Mouse (Mus musculus) CH12.LX (cell line): ENCODE measurements around the gene Endod1. TPM values are rescaled to one million over a fixed set of nuclear protein-coding genes. Genes with fewer than 3 reads are reported as not detected.

Source experiments
- DNase-seq: peaks from one replicate; pipeline ENCODE4 v3.0.0-alpha.2; 2013; ENCODE audit errors: extremely low read depth
- H3K27ac ChIP-seq: 2 replicates; pipeline ENCODE4 v1.5.1; 2012; ENCODE audit warnings: low read depth, mild to moderate bottlenecking, control low read depth, moderate library complexity; ENCODE audit not compliant: insufficient read depth
- H3K27me3 ChIP-seq: replicated peaks from 2 replicates; pipeline ENCODE3; 2012; ENCODE audit warnings: inconsistent platforms
- H3K36me3 ChIP-seq, 2 experiments: replicated peaks in 1 of 2; 2 replicates each; pipeline versions ENCODE3 to v1.6.1; 2012; ENCODE audit warnings: inconsistent platforms in 1 of 2, low read length in 1 of 2, mild to moderate bottlenecking in 1 of 2, mixed read lengths in 1 of 2, moderate library complexity in 1 of 2; ENCODE audit not compliant: control insufficient read depth in 1 of 2, insufficient read depth in 1 of 2
- H3K4me1 ChIP-seq, 2 experiments: 2 replicates each; pipeline ENCODE4 v1.6.1; 2012; ENCODE audit warnings: inconsistent platforms in 1 of 2, moderate library complexity in 1 of 2; ENCODE audit not compliant: insufficient read depth in 2 of 2, control insufficient read depth in 1 of 2
- H3K4me2 ChIP-seq: 2 replicates; pipeline ENCODE4 v1.6.1; 2012; ENCODE audit warnings: low read depth, mild to moderate bottlenecking, control low read depth; ENCODE audit not compliant: poor library complexity, insufficient read depth, severe bottlenecking
- H3K4me3 ChIP-seq, 3 experiments: fragments of 150-350 bp in 1 of 3; sonication (generic) in 1 of 3; replicated peaks in 1 of 3; 2 replicates each; pipeline versions ENCODE3 to v1.5.1; 2011 to 2012; ENCODE audit warnings: low read depth in 2 of 3, low read length in 2 of 3, mild to moderate bottlenecking in 2 of 3, moderate library complexity in 2 of 3, control low read depth in 1 of 3, improper control_type of control experiment in 1 of 3, inconsistent platforms in 1 of 3, mixed read lengths in 1 of 3; ENCODE audit not compliant: poor library complexity in 1 of 3
- H3K79me2 ChIP-seq: replicated peaks from 2 replicates; pipeline ENCODE4 v1.6.1; 2012; ENCODE audit warnings: mild to moderate bottlenecking, moderate library complexity; ENCODE audit not compliant: control insufficient read depth, poor library complexity, insufficient read depth, severe bottlenecking; ENCODE audit errors: extremely low read depth
- H3K9ac ChIP-seq: 2 replicates; pipeline ENCODE4 v1.6.1; 2012; ENCODE audit warnings: low read depth, mild to moderate bottlenecking, control low read depth, moderate library complexity; ENCODE audit not compliant: insufficient read depth
- H3K9me3 ChIP-seq: replicated peaks from 2 replicates; pipeline ENCODE3; 2012; ENCODE audit warnings: low read length, inconsistent platforms, mixed read lengths
- CTCF ChIP-seq, 2 experiments: IDR thresholded peaks in 1 of 2; conservative IDR thresholded peaks in 1 of 2; 2 replicates each; pipeline ENCODE4 v1.5.1; 2011 to 2012; ENCODE audit warnings: low read depth in 2 of 2, low read length in 2 of 2, improper control_type of control experiment in 1 of 2, inconsistent platforms in 1 of 2, mild to moderate bottlenecking in 1 of 2, moderate library complexity in 1 of 2
- E2F4 ChIP-seq: IDR thresholded peaks from 2 replicates; pipeline ENCODE4 v1.6.1; 2011; ENCODE audit warnings: low read depth, low read length, improper control_type of control experiment; ENCODE audit not compliant: insufficient replicate concordance
- ELF1 ChIP-seq: IDR thresholded peaks from 2 replicates; pipeline ENCODE4 v1.6.1; 2014; ENCODE audit warnings: low read depth, mild to moderate bottlenecking, inconsistent platforms, low read length, improper control_type of control experiment
- EP300 ChIP-seq: IDR thresholded peaks from 2 replicates; pipeline ENCODE4 v1.6.1; 2011; ENCODE audit warnings: low read length, improper control_type of control experiment
- ETS1 ChIP-seq: conservative IDR thresholded peaks from 2 replicates; pipeline ENCODE4 v1.6.1; 2012; ENCODE audit warnings: low read depth, mild to moderate bottlenecking, inconsistent platforms, low read length, improper control_type of control experiment, moderate library complexity
- GABPA ChIP-seq: IDR thresholded peaks from 2 replicates; pipeline ENCODE4 v1.6.1; 2012; ENCODE audit warnings: low read depth, low read length, improper control_type of control experiment, inconsistent platforms; ENCODE audit not compliant: insufficient replicate concordance
- HCFC1 ChIP-seq: IDR thresholded peaks from 2 replicates; pipeline ENCODE4 v1.6.1; 2012; ENCODE audit warnings: low read depth, mild to moderate bottlenecking, inconsistent platforms, low read length, improper control_type of control experiment
- MAFK ChIP-seq: IDR thresholded peaks from 2 replicates; pipeline ENCODE4 v1.6.1; 2011; ENCODE audit warnings: low read length, improper control_type of control experiment; ENCODE audit not compliant: insufficient replicate concordance
- MXI1 ChIP-seq: IDR thresholded peaks from 2 replicates; pipeline ENCODE4 v1.6.1; 2011; ENCODE audit warnings: mild to moderate bottlenecking, low read depth, low read length, improper control_type of control experiment
- MYC ChIP-seq: IDR thresholded peaks from 2 replicates; pipeline ENCODE4 v1.6.1; 2011; ENCODE audit warnings: low read depth, mild to moderate bottlenecking, improper control_type of control experiment, low read length
- NELFE ChIP-seq: IDR thresholded peaks from 2 replicates; pipeline ENCODE4 v1.6.1; 2011; ENCODE audit warnings: low read depth, low read length, improper control_type of control experiment
- SIN3A ChIP-seq: IDR thresholded peaks from 2 replicates; pipeline ENCODE4 v1.6.1; 2012; ENCODE audit warnings: low read length, improper control_type of control experiment, inconsistent platforms
- TBP ChIP-seq: conservative IDR thresholded peaks from 2 replicates; pipeline ENCODE4 v1.6.1; 2011; ENCODE audit warnings: low read depth, low read length, improper control_type of control experiment
- TCF12 ChIP-seq: IDR thresholded peaks from 2 replicates; pipeline ENCODE4 v1.6.1; 2014; ENCODE audit warnings: low read depth, mild to moderate bottlenecking, inconsistent platforms, low read length, improper control_type of control experiment
- ZC3H11A ChIP-seq: IDR thresholded peaks from 2 replicates; pipeline ENCODE4 v1.6.1; 2012; ENCODE audit warnings: low read depth, mild to moderate bottlenecking, inconsistent platforms, low read length, improper control_type of control experiment
- ZKSCAN1 ChIP-seq: IDR thresholded peaks from 2 replicates; pipeline ENCODE4 v1.6.1; 2012; ENCODE audit warnings: low read depth, inconsistent platforms, low read length, improper control_type of control experiment, borderline replicate concordance
- dilution Hi-C: fragments of 300-500 bp; cut with MboI; formaldehyde crosslinking; loops from 2 replicates; pipeline ENCODE4 v1.14.3; 2020; ENCODE audit warnings: low sequenced_read_pairs; ENCODE audit not compliant: extremely low pct_unique_long_range_greater_than_20kb, extremely low pct_ligation_motif_present
- in situ Hi-C: fragments of 300-500 bp; cut with MboI; formaldehyde crosslinking; loops from 3 replicates; pipeline ENCODE4 v1.14.3; 2019; ENCODE audit warnings: low sequenced_read_pairs, low pct_ligation_motif_present, low pct_unique_long_range_greater_than_20kb, mixed read lengths
- polyA plus RNA-seq: library from polyadenylated mRNA; unstranded; fragments of >175 nt; gene quantifications from 2 replicates; pipeline ENCODE4 v1.2.1, GENCODE M21; 2012; ENCODE audit warnings: low read depth; ENCODE audit not compliant: insufficient read length
- total RNA-seq, 2 experiments: library from RNA; depleted of rRNA; stranded (reverse); fragments of 300-350 nt in 1 of 2; fragments of >200 nt in 1 of 2; gene quantifications; 2 replicates each; pipeline ENCODE4 v1.2.3; 2012 to 2014

Gene Endod1
- total and polyA plus RNA-seq, 3 experiments = 1.6 to 4.6 (median 3.0) TPM

DNA sequence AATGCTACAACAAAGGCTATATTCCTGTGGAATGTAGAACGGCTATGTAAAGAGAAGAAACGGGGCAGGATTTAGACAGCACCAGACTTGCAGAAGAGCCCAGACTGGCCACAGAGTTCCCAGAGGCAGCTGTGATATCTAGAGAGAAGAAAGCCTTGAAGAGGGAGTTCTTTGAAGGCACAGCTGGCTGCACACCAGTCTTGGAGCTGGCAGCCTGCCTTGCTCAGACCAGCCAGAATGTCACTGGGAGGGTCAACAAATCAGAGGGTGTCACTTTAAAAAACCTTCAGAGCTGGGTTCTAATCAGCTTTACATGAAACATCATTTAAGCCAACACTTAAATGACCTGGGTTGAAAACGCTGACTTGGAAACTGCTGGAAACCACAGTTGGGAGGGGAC, 42.6 kb downstream of the Endod1 start:
- TF ChIP-seq SIN3A (no peak), E2F4 (no peak), ELF1 (no peak), MYC (no peak), GABPA (no peak), CTCF (conservative IDR thresholded peaks at IDR 0.05 in 1 of 2, IDR thresholded peaks at IDR 0.05 in 1 of 2; ENCODE audit: low read depth in 2 of 2, low read length in 2 of 2) (no peak), NELFE (no peak), MXI1 (no peak), EP300 (no peak), MAFK (no peak), ZKSCAN1 (no peak), TBP (no peak), ETS1 (no peak), ZC3H11A (no peak), HCFC1 (no peak), TCF12 (no peak)
- H3K4me3 ChIP-seq = no peak overlapping the region
- H3K4me1 ChIP-seq = peaks cover 0 to 13% of the 10 kb centered on the region in 2 experiments; a peak in 2 of 4 replicates
- no peaks in the 10 kb centered on the region for H3K79me2 ChIP-seq
- in situ Hi-C loops (no loop called here), dilution Hi-C loops (no loop called here)
- H3K27me3 ChIP-seq = no peaks in the 10 kb centered on the region
- H3K27ac ChIP-seq = no peak overlapping the region
- H3K9me3 ChIP-seq = no peaks in the 10 kb centered on the region
- H3K36me3 ChIP-seq = peaks cover 0 to 2% of the 10 kb centered on the region in 2 experiments
- no peak overlapping the region for H3K9ac ChIP-seq
- DNase-seq = no peak
- no peak overlapping the region for H3K4me2 ChIP-seq

DNA sequence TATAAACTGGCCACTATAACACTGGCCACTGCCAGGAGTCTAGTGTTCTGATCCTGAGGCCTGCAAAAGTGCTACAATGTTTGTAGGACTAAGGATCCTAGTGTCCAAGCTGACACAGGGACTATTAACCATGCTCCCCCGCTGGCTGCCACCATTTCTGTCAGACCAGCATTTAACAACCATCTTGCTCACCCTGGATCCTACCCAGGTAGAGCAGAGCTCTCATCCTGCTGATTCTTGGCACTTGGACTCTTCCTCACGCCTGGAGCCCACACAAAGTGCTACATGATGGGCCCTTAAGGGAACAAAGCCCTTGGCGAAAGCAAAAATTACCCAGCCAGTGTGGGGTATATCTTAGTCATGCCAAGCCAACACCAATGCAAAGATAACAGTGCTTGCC, 44.4 kb downstream of the Endod1 start:
- in situ Hi-C loops (no loop called here), dilution Hi-C loops (no loop called here)
- no peak for TF ChIP-seq ZC3H11A
- no peak for TF ChIP-seq ELF1
- TF ChIP-seq EP300 = no peak
- no peak for TF ChIP-seq NELFE
- Histone ChIP-seq H3K4me2 (no peak overlapping the region), H3K4me1 (peaks cover 0 to 13% of the 10 kb centered on the region in 2 experiments; a peak in 2 of 4 replicates), H3K4me3 (no peak overlapping the region), H3K9me3 (no peaks in the 10 kb centered on the region), H3K79me2 (no peaks in the 10 kb centered on the region), H3K9ac (no peak overlapping the region), H3K27me3 (no peaks in the 10 kb centered on the region), H3K36me3 (peaks cover 0 to 6% of the 10 kb centered on the region in 2 experiments), H3K27ac (no peak overlapping the region)
- DNase-seq = no peak
